Mouse (Mus musculus) liver, postnatal 0 days (tissue): ENCODE results near the gene Gm20388. TPM values are rescaled to one million over a fixed set of nuclear protein-coding genes. Genes with fewer than 3 reads are reported as not detected.

ENCODE experiments used
- ATAC-seq: fragments of 200-750 bp; cut with Nextera tagmentation; 2 replicates; pipeline ENCODE4 v1.8.0; 2017; ENCODE audit warnings: mild to moderate bottlenecking, moderate library complexity
- DNase-seq: peaks from one replicate; pipeline ENCODE4 v3.0.0-alpha.2; 2016
- H3K27ac ChIP-seq: fragments of 300-500 bp; sonication (generic); 2 replicates; pipeline ENCODE4 v1.5.1; 2014; ENCODE audit warnings: antibody characterized with exemption, moderate library complexity, mild to moderate bottlenecking, low read depth
- H3K27me3 ChIP-seq: fragments of 300-500 bp; sonication (generic); 2 replicates; pipeline ENCODE4 v1.6.1; 2014; ENCODE audit warnings: low read length, control low read depth, mixed read lengths; ENCODE audit not compliant: insufficient read depth
- H3K36me3 ChIP-seq: fragments of 300-500 bp; sonication (generic); replicated peaks from 2 replicates; pipeline ENCODE4 v1.6.1; 2014; ENCODE audit warnings: mild to moderate bottlenecking, control low read depth, low read length, moderate library complexity, mixed read lengths; ENCODE audit not compliant: insufficient read depth
- H3K4me1 ChIP-seq: fragments of 300-500 bp; sonication (generic); 2 replicates; pipeline ENCODE4 v1.6.1; 2014; ENCODE audit warnings: antibody characterized with exemption, mild to moderate bottlenecking, control low read depth; ENCODE audit not compliant: insufficient read depth
- H3K4me2 ChIP-seq: fragments of 300-500 bp; sonication (generic); 2 replicates; pipeline ENCODE4 v1.6.1; 2014; ENCODE audit warnings: low read depth, mild to moderate bottlenecking, low read length, moderate library complexity, mixed read lengths
- H3K4me3 ChIP-seq: fragments of 300-500 bp; sonication (generic); 2 replicates; pipeline ENCODE4 v1.5.1; 2014; ENCODE audit warnings: low read depth, low read length
- H3K9ac ChIP-seq: fragments of 300-500 bp; sonication (generic); replicated peaks from 2 replicates; pipeline ENCODE4 v1.6.1; 2014; ENCODE audit warnings: mild to moderate bottlenecking, moderate library complexity
- H3K9me3 ChIP-seq: fragments of 300-500 bp; sonication (generic); 2 replicates; pipeline ENCODE4 v1.6.1; 2016; ENCODE audit warnings: mild to moderate bottlenecking, control low read depth, low read length, mixed read lengths
- CTCF ChIP-seq: sonication (generic); IDR thresholded peaks from 2 replicates; pipeline ENCODE4 v1.5.1; 2016; ENCODE audit warnings: antibody characterized with exemption, low read depth
- EP300 ChIP-seq: IDR thresholded peaks from 2 replicates; pipeline ENCODE4 v1.6.1; 2016; ENCODE audit warnings: antibody characterized with exemption, low read depth, mild to moderate bottlenecking
- WGBS: fragments of 180-500 bp; shearing (Covaris S2); extraction: QIAGEN DNeasy Blood & Tissue Kit; methylation state at CpG from one replicate; pipeline ENCODE4 v1.1.7; 2014; ENCODE audit not compliant: insufficient replicate concordance; 5-methylcytosine and 5-hydroxymethylcytosine counted together
- polyA plus RNA-seq: library from polyadenylated mRNA; unstranded; fragments of >200 nt; fragmentation: Nextera tagmentation; extraction: Ambion mirVana; gene quantifications from 2 replicates; pipeline ENCODE4 v1.2.1, GENCODE M21; 2015

The Gm20388 gene
- polyA plus RNA-seq, 1 experiment from 2014 or later: not detected

DNA sequence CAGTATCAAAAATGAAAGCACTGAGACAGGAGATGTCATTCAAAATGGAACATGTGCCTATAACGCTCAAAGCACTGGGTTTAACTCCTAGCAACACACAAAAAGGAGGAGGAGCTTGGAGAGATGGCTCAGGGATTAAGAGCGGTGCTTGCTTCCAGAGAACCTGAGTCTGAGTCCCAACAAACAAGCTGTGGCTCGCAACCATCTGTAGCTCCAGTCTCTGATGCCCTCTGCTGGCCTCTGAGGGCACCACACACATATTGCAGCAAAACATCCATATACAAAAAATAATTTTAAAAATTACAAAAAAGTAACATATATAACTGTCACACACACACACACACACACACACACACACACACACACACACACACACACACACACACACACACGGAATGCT lies 3379.5 kb downstream of the Gm20388 start:
- no peaks in the 10 kb centered on the region for H3K4me1 ChIP-seq
- WGBS: 78% methylated on average over 4 of the region's 4 CpGs
- no peaks in the 10 kb centered on the region for H3K9me3 ChIP-seq
- no peak overlapping the region for H3K4me2 ChIP-seq
- H3K9ac ChIP-seq: no peak overlapping the region
- H3K4me3 ChIP-seq: no peak overlapping the region
- TF ChIP-seq CTCF (peak; percentile 75), EP300 (no peak)
- ATAC-seq (peak; percentile 41; the same call in 1 of the 2 replicates), DNase-seq (peak; percentile 64)
- H3K36me3 ChIP-seq: peaks cover 16% of the 10 kb centered on the region; the same call in 1 of the 2 replicates
- H3K27me3 ChIP-seq: no peaks in the 10 kb centered on the region
- no peak overlapping the region for H3K27ac ChIP-seq

DNA sequence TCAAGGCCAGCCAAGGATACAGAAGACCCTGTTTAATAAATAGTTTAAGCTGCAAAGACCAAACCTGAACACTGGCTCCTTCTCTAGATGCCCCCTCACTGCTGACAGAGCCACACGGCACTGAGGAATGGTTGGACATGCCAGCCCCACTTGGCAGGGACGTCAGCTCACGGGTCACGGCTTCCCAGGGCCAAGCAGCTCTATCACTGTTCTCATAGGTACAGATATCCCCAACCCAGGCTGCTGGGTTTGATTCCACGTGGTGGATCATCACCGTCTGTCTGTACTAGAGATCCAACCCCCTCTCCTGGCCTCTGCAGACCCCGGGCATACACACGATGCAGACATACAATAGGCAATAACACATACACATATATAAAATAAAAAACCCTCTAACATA lies 3380.0 kb downstream of the Gm20388 start:
- peaks cover 16% of the 10 kb centered on the region; the same call in 1 of the 2 replicates for H3K36me3 ChIP-seq
- no peak overlapping the region for H3K4me3 ChIP-seq
- WGBS: 95% methylated on average over 8 of the region's 8 CpGs
- H3K4me1 ChIP-seq: no peaks in the 10 kb centered on the region
- no peaks in the 10 kb centered on the region for H3K9me3 ChIP-seq
- H3K9ac ChIP-seq: no peak overlapping the region
- TF ChIP-seq EP300: no peak
- TF ChIP-seq CTCF: no peak
- no peaks in the 10 kb centered on the region for H3K27me3 ChIP-seq
- no peak for ATAC-seq
- H3K4me2 ChIP-seq: no peak overlapping the region
- DNase-seq: no peak
- H3K27ac ChIP-seq: no peak overlapping the region

DNA sequence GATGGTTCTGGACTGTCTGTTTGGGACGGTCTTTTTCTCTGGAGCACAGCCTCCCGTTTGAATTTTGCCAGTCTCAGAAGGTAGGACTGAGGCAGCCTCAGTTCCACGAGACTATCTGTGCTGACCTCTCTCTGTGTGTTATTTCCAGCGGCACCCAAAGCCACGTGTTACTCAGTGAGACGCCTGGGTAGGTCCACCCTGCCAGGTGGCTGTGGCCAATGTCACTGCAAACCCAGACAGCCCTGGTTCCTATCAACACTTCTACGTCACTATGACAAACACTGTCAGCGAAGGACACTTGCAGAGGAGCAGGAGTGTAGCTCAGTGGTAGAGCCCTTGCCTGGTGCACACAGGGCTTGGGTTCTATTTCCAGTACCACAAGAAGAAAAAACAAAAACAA lies 3381.1 kb downstream of the Gm20388 start:
- no peak for ATAC-seq
- no peak overlapping the region for H3K4me2 ChIP-seq
- no peaks in the 10 kb centered on the region for H3K27me3 ChIP-seq
- no peak for DNase-seq
- H3K36me3 ChIP-seq: 0 out of 2 replicates have a peak, but pooled peaks cover 14% of the 10 kb centered on the region
- no peak overlapping the region for H3K4me3 ChIP-seq
- no peaks in the 10 kb centered on the region for H3K4me1 ChIP-seq
- H3K27ac ChIP-seq: no peak overlapping the region
- H3K9ac ChIP-seq: no peak overlapping the region
- WGBS: 78% methylated on average over 8 of the region's 8 CpGs
- no peak for TF ChIP-seq EP300
- no peak for TF ChIP-seq CTCF
- no peaks in the 10 kb centered on the region for H3K9me3 ChIP-seq

DNA sequence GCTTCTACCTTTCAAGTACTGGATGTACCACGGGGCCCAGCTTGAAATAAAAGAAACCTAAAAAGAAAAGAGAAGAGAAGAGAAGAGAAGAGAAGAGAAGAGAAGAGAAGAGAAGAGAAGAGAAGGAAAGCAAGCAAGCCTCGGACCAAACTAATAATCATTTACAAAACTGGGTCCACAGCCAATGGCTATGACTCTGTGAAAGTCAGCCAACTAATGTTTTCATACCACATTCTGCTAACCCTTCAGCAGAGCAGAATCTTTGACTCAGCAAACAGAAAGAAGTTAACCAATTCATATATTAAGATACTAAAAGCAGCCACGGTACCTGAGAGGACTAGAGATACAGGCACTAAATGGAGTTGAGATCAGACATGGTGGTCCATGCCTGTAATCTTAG lies 3381.6 kb downstream of the Gm20388 start:
- 0 out of 2 replicates have a peak, but pooled peaks cover 14% of the 10 kb centered on the region for H3K36me3 ChIP-seq
- no peak for ATAC-seq
- WGBS: 72% methylated on average over 3 of the region's 3 CpGs

DNA sequence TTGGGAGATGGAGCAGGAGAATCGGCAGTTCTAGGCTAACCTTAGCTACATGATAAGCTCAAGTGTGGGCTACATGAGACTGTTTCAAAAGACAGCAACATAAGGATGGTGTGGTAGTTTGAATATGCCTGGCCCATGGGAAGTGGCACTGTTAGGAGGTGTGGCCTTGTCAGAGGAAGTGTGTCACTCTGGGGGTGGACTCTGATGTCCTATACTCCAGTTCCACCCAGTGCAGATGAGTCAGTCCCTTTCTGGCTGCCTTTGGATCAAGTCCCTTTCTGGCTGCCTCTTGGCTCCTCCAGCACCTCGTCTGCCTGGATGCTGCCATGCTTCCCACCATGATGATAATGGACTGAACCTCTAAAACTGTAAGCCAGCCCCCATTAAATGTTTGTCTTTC lies 3382.1 kb downstream of the Gm20388 start:
- peak; percentile 53 for ATAC-seq
- DNase-seq: no peak
- Histone ChIP-seq H3K4me2 (no peak overlapping the region), H3K27ac (no peak overlapping the region), H3K4me3 (no peak overlapping the region), H3K27me3 (no peaks in the 10 kb centered on the region), H3K4me1 (no peaks in the 10 kb centered on the region), H3K9ac (no peak overlapping the region), H3K9me3 (no peaks in the 10 kb centered on the region), H3K36me3 (0 out of 2 replicates have a peak, but pooled peaks cover 12% of the 10 kb centered on the region)
- WGBS: 71% methylated on average over 2 of the region's 2 CpGs
- TF ChIP-seq EP300 (no peak), CTCF (no peak)

More for the DNA sequence above, 3381.6 kb downstream of the Gm20388 start:
- Histone ChIP-seq H3K9me3 (no peaks in the 10 kb centered on the region), H3K4me3 (no peak overlapping the region), H3K9ac (no peak overlapping the region), H3K27ac (no peak overlapping the region), H3K27me3 (no peaks in the 10 kb centered on the region), H3K4me1 (no peaks in the 10 kb centered on the region), H3K4me2 (no peak overlapping the region)
- DNase-seq: no peak
- TF ChIP-seq EP300: no peak
- no peak for TF ChIP-seq CTCF

DNA sequence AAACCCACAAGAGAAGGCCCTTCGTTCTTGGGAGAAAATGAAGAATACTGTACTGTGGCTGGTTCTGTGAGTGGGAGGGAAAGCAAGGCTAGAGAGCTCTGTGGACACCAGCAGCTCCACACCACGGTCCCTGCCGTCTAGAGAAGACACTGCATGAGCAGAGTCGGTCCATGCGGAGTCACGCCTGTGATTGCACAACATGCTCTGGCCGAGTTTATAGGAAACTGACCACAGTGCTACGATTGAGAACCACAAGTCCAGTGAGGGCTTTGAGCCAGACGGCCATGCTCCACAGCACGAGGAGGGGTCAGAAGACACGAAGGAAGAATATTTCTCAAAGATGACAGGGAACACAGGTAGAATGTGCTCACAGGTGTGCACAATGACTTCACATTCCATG lies 3387.7 kb downstream of the Gm20388 start:
- peak; percentile 60 for ATAC-seq
- WGBS: 66% methylated on average over 11 of the region's 11 CpGs
- TF ChIP-seq EP300: no peak
- TF ChIP-seq CTCF: no peak
- Histone ChIP-seq H3K27ac (no peak overlapping the region), H3K9ac (no peak overlapping the region), H3K4me1 (0 out of 2 replicates have a peak, but pooled peaks cover 3% of the 10 kb centered on the region), H3K27me3 (no peaks in the 10 kb centered on the region), H3K36me3 (peaks cover 9% of the 10 kb centered on the region; the same call in 1 of the 2 replicates), H3K9me3 (no peaks in the 10 kb centered on the region), H3K4me2 (no peak overlapping the region), H3K4me3 (no peak overlapping the region)
- DNase-seq: peak; percentile 42
